Comparison of ENCODE assay signal across 12 mouse cellular contexts in genomic region chr16:97100091-97100490, GRCm38 (mm10).
DNase-seq lines count a peak whose midpoint lies in the region; ATAC-seq and TF ChIP-seq lines count a peak whose summit lies in the region.
"Had no signal": no experiment of that assay in that cellular context is flagged by ENCODE, and none has a peak within 500 bp of the region (broad histone marks: within the 10 kb centered on the region; RNA-seq: fewer than 3 reads in every experiment).

No protein-coding gene starts in this region.

- no peaks in the 10 kb centered on the region for H3K27me3 ChIP-seq in hindbrain, embryonic 10.5 days (ENCODE audit: insufficient read depth, poor library complexity, severe bottlenecking)
- H3K27me3 ChIP-seq in hindbrain, embryonic 14.5 days (ENCODE audit: control insufficient read depth, insufficient read depth, low read length), result no peaks in the 10 kb centered on the region
- no peaks in the 10 kb centered on the region for H3K27me3 ChIP-seq in hindbrain, embryonic 13.5 days
- H3K27me3 ChIP-seq in midbrain, embryonic 14.5 days (ENCODE audit: control insufficient read depth, insufficient read depth, low read length), result no peaks in the 10 kb centered on the region
- H3K27me3 ChIP-seq in heart, adult 2 months (ENCODE audit: control insufficient read depth, insufficient read depth, low read length), result no peaks in the 10 kb centered on the region

- no peak overlapping the region for H3K9ac ChIP-seq in hindbrain, embryonic 14.5 days
- H3K9ac ChIP-seq in hindbrain, embryonic 13.5 days, result no peak overlapping the region
- no peak overlapping the region for H3K9ac ChIP-seq in midbrain, embryonic 14.5 days (replicated peaks; ENCODE audit: low read length)
- no peak overlapping the region for H3K9ac ChIP-seq in heart, adult 2 months (ENCODE audit: low read depth, low read length)
- H3K9ac ChIP-seq: limb, embryonic 12.5 days had no signal

- no peak for TF ChIP-seq POLR2A in heart, adult 2 months (IDR thresholded peaks at IDR 0.05; ENCODE audit: insufficient read depth, low read depth, low read length)

- no peak overlapping the region for H3K4me2 ChIP-seq in hindbrain, embryonic 14.5 days (replicated peaks)
- H3K4me2 ChIP-seq in hindbrain, embryonic 13.5 days, result no peak overlapping the region
- no peak overlapping the region for H3K4me2 ChIP-seq in midbrain, embryonic 14.5 days (ENCODE audit: low read length)
- H3K4me2 ChIP-seq: limb, embryonic 12.5 days had no signal

- peak overlapping the region; percentile 56; the same call in 1 of the 2 replicates for H3K27ac ChIP-seq in hindbrain, embryonic 10.5 days
- no peak overlapping the region for H3K27ac ChIP-seq in hindbrain, embryonic 14.5 days
- peak overlapping the region; percentile 67 for H3K27ac ChIP-seq in hindbrain, embryonic 13.5 days
- peak overlapping the region; percentile 65 for H3K27ac ChIP-seq in midbrain, embryonic 14.5 days (replicated peaks; ENCODE audit: low read depth, low read length)
- no peak overlapping the region for H3K27ac ChIP-seq in heart, adult 2 months
- H3K27ac ChIP-seq: limb, embryonic 12.5 days had no signal

- 59% methylated on average over 2 of the region's 2 CpGs for WGBS in hindbrain, embryonic 10.5 days
- 40% methylated on average over 2 of the region's 2 CpGs for WGBS in hindbrain, embryonic 14.5 days
- WGBS in hindbrain, embryonic 13.5 days, result 33% methylated on average over 2 of the region's 2 CpGs
- WGBS in midbrain, embryonic 14.5 days, result 29% methylated on average over 2 of the region's 2 CpGs
- WGBS in heart, adult 2 months, result 85% methylated on average over 2 of the region's 2 CpGs

- no peak for TF ChIP-seq EP300 in heart, adult 2 months (IDR thresholded peaks at IDR 0.05; ENCODE audit: insufficient read depth, low read depth, low read length)

- no peak for TF ChIP-seq CTCF in heart, adult 2 months (IDR thresholded peaks at IDR 0.05)

- H3K9me3 ChIP-seq in hindbrain, embryonic 10.5 days, result no peaks in the 10 kb centered on the region
- H3K9me3 ChIP-seq in hindbrain, embryonic 14.5 days (ENCODE audit: control insufficient read depth, low read length), result no peaks in the 10 kb centered on the region
- no peaks in the 10 kb centered on the region for H3K9me3 ChIP-seq in hindbrain, embryonic 13.5 days
- H3K9me3 ChIP-seq in midbrain, embryonic 14.5 days (ENCODE audit: control insufficient read depth, low read length), result no peaks in the 10 kb centered on the region
- H3K9me3 ChIP-seq: limb, embryonic 12.5 days had no signal

- peak; percentile 16 for DNase-seq in hindbrain, embryonic 10.5 days (ENCODE audit: low spot score)
- DNase-seq in hindbrain, embryonic 14.5 days (ENCODE audit: low spot score), result no peak
- DNase-seq in MN1 (ENCODE audit: low spot score), result peak; percentile 71
- peak; percentile 29 for DNase-seq in midbrain, embryonic 14.5 days
- no peak for DNase-seq in heart, adult 2 months
- no peak for DNase-seq in urinary bladder, adult 2 months (ENCODE audit: low spot score)
- no peak for DNase-seq in heart, postnatal 4 days
- DNase-seq: cerebellum, adult 18-20 months; lung, adult 2 months; spleen, adult 18-20 months had no signal

- no peaks in the 10 kb centered on the region for H3K36me3 ChIP-seq in hindbrain, embryonic 10.5 days
- H3K36me3 ChIP-seq in hindbrain, embryonic 14.5 days (replicated peaks; ENCODE audit: control insufficient read depth, insufficient read depth), result no peaks in the 10 kb centered on the region
- H3K36me3 ChIP-seq in hindbrain, embryonic 13.5 days, result no peaks in the 10 kb centered on the region
- H3K36me3 ChIP-seq in midbrain, embryonic 14.5 days (ENCODE audit: control insufficient read depth, insufficient read depth, low read length), result no peaks in the 10 kb centered on the region
- no peaks in the 10 kb centered on the region for H3K36me3 ChIP-seq in heart, adult 2 months (ENCODE audit: control insufficient read depth, insufficient read depth, low read length)
- H3K36me3 ChIP-seq: limb, embryonic 12.5 days had no signal

- no peak overlapping the region for H3K4me3 ChIP-seq in hindbrain, embryonic 10.5 days
- H3K4me3 ChIP-seq in hindbrain, embryonic 14.5 days (replicated peaks; ENCODE audit: low read length), result no peak overlapping the region
- no peak overlapping the region for H3K4me3 ChIP-seq in hindbrain, embryonic 13.5 days
- no peak overlapping the region for H3K4me3 ChIP-seq in midbrain, embryonic 14.5 days (replicated peaks; ENCODE audit: low read depth, low read length)
- no peak overlapping the region for H3K4me3 ChIP-seq in heart, adult 2 months
- H3K4me3 ChIP-seq: limb, embryonic 12.5 days had no signal

- H3K79me2 ChIP-seq in heart, adult 2 months (replicated peaks; ENCODE audit: control insufficient read depth, insufficient read depth, low read length), result no peaks in the 10 kb centered on the region

- no peak; the same call in 1 of the 2 replicates for ATAC-seq in hindbrain, embryonic 14.5 days (ENCODE audit: low FRiP score)
- peak; percentile 40 for ATAC-seq in hindbrain, embryonic 13.5 days (ENCODE audit: low FRiP score)
- ATAC-seq in midbrain, embryonic 14.5 days (ENCODE audit: low FRiP score, low TSS enrichment), result no peak

- peaks cover 17% of the 10 kb centered on the region for H3K4me1 ChIP-seq in hindbrain, embryonic 10.5 days (replicated peaks)
- peaks cover 27% of the 10 kb centered on the region for H3K4me1 ChIP-seq in hindbrain, embryonic 14.5 days (replicated peaks; ENCODE audit: control insufficient read depth, insufficient read depth, low read length)
- peaks cover 33% of the 10 kb centered on the region for H3K4me1 ChIP-seq in hindbrain, embryonic 13.5 days (replicated peaks)
- peaks cover 35% of the 10 kb centered on the region for H3K4me1 ChIP-seq in midbrain, embryonic 14.5 days (ENCODE audit: control insufficient read depth, insufficient read depth, low read length)
- H3K4me1 ChIP-seq in heart, adult 2 months (ENCODE audit: control insufficient read depth, insufficient read depth, low read length), result no peaks in the 10 kb centered on the region

- intact Hi-C loops in heart, adult 2 months (cut with DNase I), result no loop called here

Comparison
In these comparisons a context has a peak if more than half of its experiments do, and no peak if none do; other contexts are left out.
1. DNase-seq: peak in hindbrain, embryonic 10.5 days (single experiment), MN1 (single experiment) and midbrain, embryonic 14.5 days (single experiment); none in hindbrain, embryonic 14.5 days (single experiment), heart, adult 2 months (0 of 2), urinary bladder, adult 2 months (single experiment) and heart, postnatal 4 days (single experiment).
2. H3K27ac ChIP-seq: peak in hindbrain, embryonic 10.5 days (single experiment), hindbrain, embryonic 13.5 days (single experiment) and midbrain, embryonic 14.5 days (single experiment); none in hindbrain, embryonic 14.5 days (single experiment) and heart, adult 2 months (single experiment).